Mouse (Mus musculus): ENCODE data around the gene Lsm14b. TPM values are rescaled to one million over a fixed set of nuclear protein-coding genes. Genes with fewer than 3 reads are reported as not detected.

Lsm14b gene
- polyA plus RNA-seq, 1 experiment from 2014 or later, result 14.2 TPM

- Histone ChIP-seq H3K9me3 (no peaks in the 10 kb centered on the region), H3K27me3 (no peaks in the 10 kb centered on the region), H3K4me2 (peak overlapping the region; percentile 87), H3K36me3 (peaks cover 44% of the 10 kb centered on the region), H3K27ac (no peak overlapping the region), H3K4me3 (replicated peaks) (peak overlapping the region; percentile 98; the same call in 1 of the 2 replicates), H3K9ac (replicated peaks) (peak overlapping the region; percentile 14; the same call in 1 of the 2 replicates), H3K4me1 (replicated peaks) (peaks cover 34% of the 10 kb centered on the region)
- no peak for ATAC-seq (ENCODE audit: insufficient number of reproducible peaks, insufficient read depth, low FRiP score, low TSS enrichment, low read depth)
- WGBS, result 37% methylated on average over 6 of the region's 6 CpGs
These were observed 15.6 kb downstream of the Lsm14b start for GRCm38 (mm10) chr2:180040406-180040805.

GRCm38 (mm10) chr2:180041577-180042255, 16.9 kb downstream of the Lsm14b start:
- ATAC-seq (ENCODE audit: insufficient number of reproducible peaks, insufficient read depth, low FRiP score, low TSS enrichment, low read depth), result peak; percentile 17
- Histone ChIP-seq H3K4me2 (peak overlapping the region; percentile 87), H3K27me3 (no peaks in the 10 kb centered on the region), H3K9ac (replicated peaks) (peak overlapping the region; percentile 89), H3K27ac (peak overlapping the region; percentile 93), H3K36me3 (peaks cover 36% of the 10 kb centered on the region), H3K4me1 (replicated peaks) (peaks cover 34% of the 10 kb centered on the region), H3K4me3 (replicated peaks) (peak overlapping the region; percentile 98), H3K9me3 (no peaks in the 10 kb centered on the region)
- WGBS, result under 1% methylated on average over 66 of the region's 66 CpGs

- Histone ChIP-seq H3K9ac (replicated peaks) (peak within 1 kb of the TSS; percentile 89), H3K4me1 (replicated peaks) (peaks cover 34% of the 10 kb centered on the region), H3K27ac (peak within 1 kb of the TSS; percentile 93), H3K27me3 (no peaks in the 10 kb centered on the region), H3K36me3 (peaks cover 33% of the 10 kb centered on the region), H3K4me2 (peak within 1 kb of the TSS; percentile 87), H3K4me3 (replicated peaks) (peak within 1 kb of the TSS; percentile 98), H3K9me3 (no peaks in the 10 kb centered on the region)
- ATAC-seq (ENCODE audit: insufficient number of reproducible peaks, insufficient read depth, low FRiP score, low TSS enrichment, low read depth), result peak; percentile 92
- WGBS, result under 1% methylated on average over 78 of the region's 78 CpGs
These were observed 17.6 kb downstream of the Lsm14b start, which contains the start of the genes Psma7 and Ss18l1 for GRCm38 (mm10) chr2:180042256-180042857. Psma7 (minus strand) TSS chr2:180042433. Ss18l1 (plus strand) TSS chr2:180042509.

- ATAC-seq (ENCODE audit: insufficient number of reproducible peaks, insufficient read depth, low FRiP score, low TSS enrichment, low read depth), result peak; percentile 16; the same call in 1 of the 2 replicates
- Histone ChIP-seq H3K27ac (peak overlapping the region; percentile 93), H3K4me1 (replicated peaks) (peaks cover 34% of the 10 kb centered on the region), H3K36me3 (peaks cover 30% of the 10 kb centered on the region), H3K4me2 (peak overlapping the region; percentile 87), H3K9ac (replicated peaks) (peak overlapping the region; percentile 89), H3K9me3 (no peaks in the 10 kb centered on the region), H3K27me3 (no peaks in the 10 kb centered on the region), H3K4me3 (replicated peaks) (peak overlapping the region; percentile 98)
- WGBS, result under 1% methylated on average over 66 of the region's 66 CpGs
These were observed 18.2 kb downstream of the Lsm14b start for GRCm38 (mm10) chr2:180042858-180043515.

GRCm38 (mm10) chr2:180045283-180045682, 20.5 kb downstream of the Lsm14b start:
- no peak for ATAC-seq (ENCODE audit: insufficient number of reproducible peaks, insufficient read depth, low FRiP score, low TSS enrichment, low read depth)
- WGBS, result 60% methylated on average over 4 of the region's 4 CpGs
- H3K27me3 ChIP-seq, result no peaks in the 10 kb centered on the region
- peaks cover 26% of the 10 kb centered on the region for H3K4me1 ChIP-seq (replicated peaks)
- no peak overlapping the region for H3K4me2 ChIP-seq
- H3K4me3 ChIP-seq (replicated peaks), result no peak overlapping the region
- H3K27ac ChIP-seq, result no peak overlapping the region
- H3K9me3 ChIP-seq, result no peaks in the 10 kb centered on the region
- H3K9ac ChIP-seq (replicated peaks), result no peak overlapping the region
- peaks cover 12% of the 10 kb centered on the region; the same call in 1 of the 2 replicates for H3K36me3 ChIP-seq

- Histone ChIP-seq H3K4me3 (replicated peaks) (no peak overlapping the region), H3K36me3 (peaks cover 15% of the 10 kb centered on the region; the same call in 1 of the 2 replicates), H3K27me3 (no peaks in the 10 kb centered on the region), H3K4me1 (replicated peaks) (peaks cover 14% of the 10 kb centered on the region), H3K27ac (no peak overlapping the region), H3K4me2 (no peak overlapping the region), H3K9me3 (no peaks in the 10 kb centered on the region), H3K9ac (replicated peaks) (no peak overlapping the region; the same call in 1 of the 2 replicates)
- 95% methylated on average over 3 of the region's 3 CpGs for whole genome bisulfite sequencing
- ATAC-seq (ENCODE audit: insufficient number of reproducible peaks, insufficient read depth, low FRiP score, low TSS enrichment, low read depth), result no peak
These were observed 22.8 kb downstream of the Lsm14b start for GRCm38 (mm10) chr2:180047580-180047979.

- Histone ChIP-seq H3K9me3 (no peaks in the 10 kb centered on the region), H3K4me3 (replicated peaks) (no peak overlapping the region), H3K9ac (replicated peaks) (no peak overlapping the region), H3K4me1 (replicated peaks) (peaks cover 14% of the 10 kb centered on the region), H3K27ac (no peak overlapping the region), H3K36me3 (peaks cover 21% of the 10 kb centered on the region), H3K4me2 (no peak overlapping the region), H3K27me3 (no peaks in the 10 kb centered on the region)
- WGBS, result 94% methylated on average over 18 of the region's 18 CpGs
- no peak for ATAC-seq (ENCODE audit: insufficient number of reproducible peaks, insufficient read depth, low FRiP score, low TSS enrichment, low read depth)
These were observed 23.3 kb downstream of the Lsm14b start for GRCm38 (mm10) chr2:180047980-180048635.

- Histone ChIP-seq H3K4me2 (no peak overlapping the region), H3K4me3 (replicated peaks) (no peak overlapping the region), H3K9me3 (no peaks in the 10 kb centered on the region), H3K9ac (replicated peaks) (no peak overlapping the region), H3K27ac (no peak overlapping the region), H3K27me3 (no peaks in the 10 kb centered on the region), H3K4me1 (replicated peaks) (no peaks in the 10 kb centered on the region; the same call in 1 of the 2 replicates), H3K36me3 (peaks cover 49% of the 10 kb centered on the region)
- WGBS, result 27% methylated on average over 5 of the region's 5 CpGs
- ATAC-seq (ENCODE audit: insufficient number of reproducible peaks, insufficient read depth, low FRiP score, low TSS enrichment, low read depth), result no peak; the same call in 1 of the 2 replicates
These were observed 26.2 kb downstream of the Lsm14b start for GRCm38 (mm10) chr2:180050986-180051385.

GRCm38 (mm10) chr2:180051986-180052733, 27.4 kb downstream of the Lsm14b start:
- ATAC-seq (ENCODE audit: insufficient number of reproducible peaks, insufficient read depth, low FRiP score, low TSS enrichment, low read depth), result no peak
- no peak overlapping the region for H3K27ac ChIP-seq
- no peaks in the 10 kb centered on the region for H3K27me3 ChIP-seq
- H3K9me3 ChIP-seq, result no peaks in the 10 kb centered on the region
- 91% methylated on average over 14 of the region's 14 CpGs for WGBS
- peaks cover 51% of the 10 kb centered on the region for H3K36me3 ChIP-seq
- H3K9ac ChIP-seq (replicated peaks), result no peak overlapping the region
- no peak overlapping the region for H3K4me3 ChIP-seq (replicated peaks)
- H3K4me1 ChIP-seq (replicated peaks), result no peaks in the 10 kb centered on the region; the same call in 1 of the 2 replicates
- H3K4me2 ChIP-seq, result no peak overlapping the region

- no peak overlapping the region for H3K27ac ChIP-seq
- no peak overlapping the region for H3K9ac ChIP-seq (replicated peaks)
- no peaks in the 10 kb centered on the region for H3K27me3 ChIP-seq
- no peaks in the 10 kb centered on the region for H3K9me3 ChIP-seq
- no peaks in the 10 kb centered on the region; the same call in 1 of the 2 replicates for H3K4me1 ChIP-seq (replicated peaks)
- no peak overlapping the region for H3K4me2 ChIP-seq
- no peak for ATAC-seq (ENCODE audit: insufficient number of reproducible peaks, insufficient read depth, low FRiP score, low TSS enrichment, low read depth)
- 93% methylated on average over 9 of the region's 9 CpGs for WGBS
- H3K4me3 ChIP-seq (replicated peaks), result no peak overlapping the region
- H3K36me3 ChIP-seq, result peaks cover 56% of the 10 kb centered on the region
These were observed 28.2 kb downstream of the Lsm14b start for GRCm38 (mm10) chr2:180053001-180053400.

Measured in limb, embryonic 12.5 days (tissue).